Mouse (Mus musculus) left cerebral cortex, adult 8-10 months (tissue): ENCODE data around the gene Abca1. TPM values are rescaled to one million over a fixed set of nuclear protein-coding genes. Genes with fewer than 3 reads are reported as not detected.

ENCODE experiments used
- DNase-seq, 2 experiments: peaks; one replicate each; pipeline ENCODE4 v3.0.0; 2022; ENCODE audit warnings: low spot score in 2 of 2
- total RNA-seq, 4 experiments: library from RNA; stranded (reverse); gene quantifications; 2 replicates each; pipeline ENCODE4 v1.2.4; 2022

The Abca1 gene
- total RNA-seq, 4 experiments from 2014 or later: 22.3 to 28.5 (median 23.2) TPM

- DNase-seq: no peak
Observed at GRCm38 (mm10) chr4:53086636-53087035, 73.1 kb downstream of the Abca1 start.

GRCm38 (mm10) chr4:53085634-53086033, 74.1 kb downstream of the Abca1 start:
- no peak for DNase-seq

DNA sequence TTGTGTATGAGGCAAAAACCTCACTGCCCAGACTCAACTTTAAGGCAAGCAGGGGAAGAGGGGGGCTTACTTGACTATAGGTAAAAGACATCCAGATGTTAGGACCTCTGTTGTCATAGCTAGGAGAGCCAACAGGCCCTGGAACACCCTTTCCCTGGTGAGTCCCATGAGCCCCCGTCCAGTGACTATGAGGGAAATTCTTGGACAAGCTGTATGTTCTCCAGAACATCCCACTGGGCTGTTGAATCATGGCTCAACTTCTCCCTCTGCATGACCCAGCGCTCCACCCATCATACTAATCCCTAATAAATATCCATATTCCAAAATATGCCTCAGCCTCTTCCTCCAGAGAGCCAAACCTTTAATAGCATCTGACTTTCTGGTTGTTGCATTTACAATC, 76.6 kb downstream of the Abca1 start:
- DNase-seq: no peak

GRCm38 (mm10) chr4:53082451-53082850, 77.2 kb downstream of the Abca1 start:
- no peak for DNase-seq

DNA sequence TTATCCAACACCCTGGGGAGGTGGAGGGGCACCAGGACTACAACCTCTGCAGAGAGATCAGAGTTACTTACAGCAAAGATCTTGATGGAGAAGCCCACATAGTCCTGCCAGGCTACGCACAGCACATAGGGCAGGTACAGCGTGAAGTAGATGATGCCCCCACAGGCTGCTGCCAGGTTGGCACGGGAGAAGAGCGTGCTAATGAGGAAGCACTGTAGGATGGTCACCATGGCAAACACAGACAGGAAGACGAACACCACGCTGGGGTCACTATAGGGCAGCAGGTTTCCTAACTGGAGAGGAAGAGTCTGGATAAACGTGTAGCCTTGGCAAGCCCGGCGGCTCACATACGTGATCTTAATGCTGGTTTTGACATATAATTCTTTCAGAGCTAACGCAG, 77.8 kb downstream of the Abca1 start:
- DNase-seq: no peak

- DNase-seq: no peak
Observed at GRCm38 (mm10) chr4:53080290-53080689, 79.4 kb downstream of the Abca1 start.

GRCm38 (mm10) chr4:53078793-53079310, 80.8 kb downstream of the Abca1 start:
- no peak for DNase-seq

DNA sequence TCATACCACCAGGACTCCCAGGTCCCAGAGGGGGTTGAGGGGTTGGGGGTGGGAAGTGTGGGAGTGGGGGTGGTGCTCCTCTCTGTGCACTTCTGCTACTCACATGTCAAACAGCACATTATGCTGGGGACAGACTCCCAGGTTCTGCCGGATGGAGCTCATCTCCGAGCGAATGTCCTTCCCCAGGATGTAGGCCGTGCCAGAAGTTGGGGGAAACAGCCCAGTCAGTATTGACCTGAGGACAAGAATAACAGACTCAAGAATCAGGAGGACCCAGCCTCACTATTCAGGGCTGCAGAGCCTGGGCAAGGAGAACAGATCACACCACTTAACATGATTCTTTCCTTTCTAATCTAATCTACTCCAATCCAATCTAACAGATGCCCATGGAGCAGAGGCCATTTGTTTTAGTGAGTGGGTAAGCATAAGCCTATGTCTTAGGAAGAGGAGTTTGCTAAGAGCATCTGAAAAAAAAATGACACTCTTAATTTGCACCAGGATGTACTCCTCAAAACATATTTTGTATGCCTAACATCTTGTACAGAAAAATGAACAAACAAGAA, 82.8 kb downstream of the Abca1 start:
- no peak for DNase-seq

DNA sequence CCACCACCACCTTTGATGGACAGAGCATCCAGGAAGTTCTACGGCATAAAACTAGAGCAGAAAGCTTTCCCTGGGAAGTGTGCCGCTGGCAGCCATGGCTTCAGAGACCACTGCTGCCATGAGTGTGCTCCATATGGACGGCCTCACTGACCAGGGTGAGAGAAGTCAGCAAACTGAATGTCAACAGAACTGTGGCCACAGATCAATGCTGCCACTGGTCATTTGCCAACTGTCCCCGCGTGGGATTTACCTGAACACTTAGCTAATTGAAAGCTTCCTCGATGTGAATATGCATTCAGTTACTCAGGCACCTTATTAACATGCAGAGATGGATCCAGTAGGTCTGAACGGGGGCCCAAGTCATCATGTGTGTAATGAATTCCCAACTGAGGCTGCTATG, 86.7 kb downstream of the Abca1 start:
- no peak for DNase-seq

GRCm38 (mm10) chr4:53062301-53063008, 97.2 kb downstream of the Abca1 start:
- no peak for DNase-seq

DNA sequence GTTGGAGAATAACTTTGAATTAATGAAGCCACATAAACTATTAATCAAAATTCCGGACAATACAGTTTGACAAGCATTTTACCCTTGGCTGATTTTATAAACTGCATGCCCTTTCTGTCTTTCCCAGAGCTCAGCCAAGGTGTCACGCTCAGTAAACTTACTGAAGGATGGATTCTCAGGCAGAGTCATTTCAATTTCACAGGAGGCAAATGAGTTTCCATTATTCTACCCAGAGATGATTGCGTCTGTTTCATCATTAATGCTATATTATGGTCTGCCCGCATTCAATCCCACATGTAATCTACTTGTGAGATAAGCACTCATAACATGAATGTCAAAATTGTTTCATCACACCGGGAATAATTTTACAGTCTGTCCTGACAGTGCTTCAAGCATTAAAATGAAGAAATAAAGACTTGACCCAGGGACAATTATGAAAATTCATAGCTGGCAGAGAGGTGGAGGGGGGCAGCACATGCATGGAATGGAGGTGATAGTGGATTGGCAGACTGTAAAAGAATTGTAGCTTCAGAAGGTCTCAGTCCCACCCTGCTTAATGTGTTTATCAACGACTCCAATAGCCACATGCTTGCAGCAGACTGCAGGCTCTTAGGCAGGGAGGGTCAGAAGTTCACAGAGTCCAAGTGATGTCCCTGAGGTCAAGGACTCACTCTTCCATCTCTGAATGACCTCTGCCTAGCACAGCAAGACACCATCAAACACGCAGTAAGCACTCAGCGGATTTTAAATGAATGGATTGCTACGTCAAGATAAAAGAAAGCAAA, 113.3 kb downstream of the Abca1 start:
- no peak for DNase-seq

- no peak for DNase-seq
Observed at GRCm38 (mm10) chr4:53045807-53046206, 113.9 kb downstream of the Abca1 start.

- DNase-seq: no peak
Observed at GRCm38 (mm10) chr4:53043819-53044218, 115.9 kb downstream of the Abca1 start.

GRCm38 (mm10) chr4:53030326-53030948, 129.3 kb downstream of the Abca1 start:
- DNase-seq: no peak

DNA sequence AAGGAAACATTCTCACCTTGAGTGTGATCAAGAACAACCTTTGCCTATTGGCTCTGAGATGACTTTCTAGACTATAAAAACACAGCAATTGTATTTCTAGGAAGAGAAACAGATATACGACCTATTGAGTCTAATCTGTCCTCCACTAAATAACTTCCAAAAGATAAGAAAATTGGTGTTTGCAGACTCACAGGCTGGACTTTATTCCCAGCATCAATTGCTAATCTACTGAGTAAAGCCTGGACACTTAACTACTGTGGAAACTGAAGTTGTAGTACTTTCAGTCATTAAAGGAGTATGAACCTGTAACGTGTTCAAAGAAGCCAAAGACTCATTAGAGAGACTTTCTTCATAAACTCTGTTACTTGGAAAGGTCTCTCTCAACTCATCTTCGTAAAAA, 131.9 kb downstream of the Abca1 start:
- DNase-seq: no peak

GRCm38 (mm10) chr4:53024397-53024796, 135.3 kb downstream of the Abca1 start:
- no peak for DNase-seq

GRCm38 (mm10) chr4:53023189-53023925, 136.3 kb downstream of the Abca1 start:
- no peak for DNase-seq

- no peak for DNase-seq
Observed at GRCm38 (mm10) chr4:53018392-53018791, 141.3 kb downstream of the Abca1 start.

DNA sequence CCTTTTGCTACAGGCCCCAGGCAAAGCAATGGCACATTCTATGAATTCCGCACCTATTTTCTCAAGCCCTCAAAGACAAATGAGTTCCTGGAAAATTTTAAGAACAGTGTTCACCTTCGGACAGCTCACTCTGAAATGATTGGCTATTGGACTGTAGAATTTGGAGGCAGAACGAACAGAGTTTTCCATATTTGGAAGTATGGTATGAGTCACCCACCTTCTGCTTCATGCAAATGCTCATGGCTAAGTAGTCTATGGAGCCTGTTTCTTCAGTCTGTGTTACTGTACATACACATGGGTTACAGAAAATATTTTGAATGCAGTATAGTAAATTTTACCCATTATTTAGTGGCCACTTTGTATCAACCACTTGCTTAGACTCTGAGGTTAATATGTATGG, 144.7 kb downstream of the Abca1 start:
- DNase-seq: no peak

GRCm38 (mm10) chr4:53014421-53014820, 145.3 kb downstream of the Abca1 start:
- no peak for DNase-seq

DNA sequence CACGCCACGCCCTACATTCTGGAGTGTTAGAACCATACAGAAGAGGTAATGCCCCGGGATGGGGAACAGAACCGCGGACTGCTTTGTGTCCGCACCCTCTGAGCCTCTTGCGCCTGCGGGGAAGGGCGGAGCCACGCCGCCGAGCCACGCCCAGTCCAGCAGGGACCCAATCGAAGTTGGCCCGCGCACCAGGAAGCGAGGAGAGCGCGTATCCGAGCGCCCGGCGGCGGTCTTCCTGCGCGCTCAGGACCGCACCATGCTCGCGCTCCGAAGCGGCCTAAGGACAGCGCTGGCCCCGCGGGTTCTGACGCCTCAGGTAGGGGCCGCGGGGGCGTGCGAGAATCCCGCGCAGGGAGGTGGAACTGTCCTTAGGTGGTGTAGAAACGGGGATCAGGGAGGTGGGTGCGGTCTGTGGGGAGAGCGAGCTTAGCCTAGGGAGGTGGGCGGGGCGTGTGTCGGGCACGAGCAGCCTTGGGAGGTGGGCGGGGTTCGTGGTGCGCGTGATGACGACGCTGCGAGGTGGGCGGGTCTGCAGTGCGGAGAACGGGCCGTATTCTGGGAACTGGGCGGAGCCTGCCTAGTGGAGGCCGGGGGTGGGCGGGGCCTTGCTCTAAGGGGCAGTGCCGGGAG, 147.8 kb downstream of the Abca1 start, which contains the start of gene Nipsnap3b:
Gene Nipsnap3b (plus strand): TSS at position 149 of the 630 bp plus-strand sequence.
- peak; percentile 81 to 95 for DNase-seq
